Mouse (Mus musculus) left cerebral cortex, adult 9 months (tissue): Measurements from ENCODE around the gene Cpne9.
A peak's percentile ranks its signal among the peaks of the same experiment; 100 is the strongest.

ENCODE experiments used
- DNase-seq, 2 experiments: peaks; one replicate each; pipeline ENCODE4 v3.0.0; 2022; ENCODE audit warnings: low spot score in 2 of 2

Gene Cpne9

GRCm38 (mm10) chr6:113282101-113282802, at the start of gene Cpne9:
Cpne9 (plus strand) TSS chr6:113282307.
- DNase-seq, result peak in 1 of 2 experiments; percentile 41

DNA sequence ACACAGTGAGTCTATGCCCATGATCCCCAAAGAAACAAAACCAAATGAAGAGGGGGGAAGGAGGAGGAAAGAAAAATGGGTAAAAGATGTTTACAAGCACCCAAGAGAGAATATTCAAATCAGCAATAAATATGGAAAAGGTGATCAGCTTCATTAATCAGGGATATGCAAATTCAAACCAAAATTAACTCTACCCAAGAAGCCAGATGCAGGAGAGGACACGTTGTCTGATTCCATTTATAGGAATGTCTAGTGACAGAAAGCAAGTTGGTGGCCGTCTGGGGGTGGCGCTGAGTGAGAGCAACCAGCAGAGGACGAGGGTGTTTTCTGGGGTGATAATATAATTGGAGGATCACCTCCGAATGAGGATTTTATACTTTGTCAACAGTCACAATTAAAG, 47.0 kb upstream of the Cpne9 start:
- no peak for DNase-seq

DNA sequence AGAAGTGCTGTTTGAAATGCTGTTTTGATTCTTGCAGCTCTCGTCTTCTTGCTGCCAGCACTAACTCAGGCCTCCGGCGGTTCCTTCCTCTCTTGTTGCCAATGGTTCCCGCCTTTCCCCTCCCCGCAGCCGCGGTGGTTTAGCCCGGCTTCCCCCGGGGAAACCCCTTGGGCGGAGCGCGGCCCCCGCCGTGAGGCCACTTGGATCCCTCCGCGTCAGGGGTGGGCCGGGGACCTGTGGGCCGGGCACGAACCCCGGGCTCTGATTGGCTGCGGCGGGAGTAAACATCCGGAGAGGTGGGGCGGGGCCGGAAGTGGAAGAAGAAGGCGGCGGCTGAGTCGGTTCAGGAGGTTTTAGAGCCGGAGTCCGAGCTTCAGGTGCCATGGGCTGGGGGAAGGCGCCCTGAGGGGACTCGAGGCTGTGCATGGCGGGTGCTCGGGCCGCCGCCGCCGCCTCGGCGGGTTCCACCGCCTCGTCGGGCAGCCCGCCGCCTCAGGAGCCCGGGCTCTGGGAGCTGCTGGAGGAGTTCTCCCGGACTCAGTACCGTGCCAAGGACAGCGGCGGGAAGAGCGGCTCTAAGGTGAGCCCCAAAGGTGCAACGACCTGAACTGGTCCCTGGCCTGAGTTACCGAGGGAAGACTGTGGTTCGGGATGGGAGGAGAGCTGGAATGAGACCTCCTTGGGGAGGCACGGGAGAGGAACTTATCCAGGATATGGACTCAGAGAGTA, 44.4 kb upstream of the Cpne9 start, which contains the start of gene Mtmr14:
Gene Mtmr14, plus strand, starts transcription at position 302 of the 729 bp plus-strand sequence.
- peak; percentile 92 to 99 for DNase-seq

DNA sequence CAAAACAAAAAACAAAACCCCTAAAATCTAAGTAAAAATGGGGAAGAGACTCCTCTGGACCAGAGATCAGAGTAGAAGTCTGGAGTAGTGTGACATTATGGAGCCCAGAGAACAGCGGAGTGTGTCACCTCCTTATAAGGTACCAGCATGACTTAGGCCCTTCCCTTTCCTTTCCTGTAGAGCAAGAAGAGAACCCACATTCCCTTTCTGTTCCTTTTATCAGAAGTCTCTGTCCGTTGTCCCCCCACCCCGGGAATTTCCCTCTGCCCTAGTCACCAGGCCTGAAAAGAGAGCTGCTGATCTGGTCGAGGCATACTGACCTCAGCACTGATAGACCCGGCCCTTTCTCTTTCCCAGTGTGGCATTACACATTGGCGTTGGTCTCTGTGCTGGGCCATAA, 43.7 kb upstream of the Cpne9 start:
- no peak for DNase-seq

- no peak for DNase-seq
These were observed 39.4 kb upstream of the Cpne9 start for GRCm38 (mm10) chr6:113242753-113243152.

DNA sequence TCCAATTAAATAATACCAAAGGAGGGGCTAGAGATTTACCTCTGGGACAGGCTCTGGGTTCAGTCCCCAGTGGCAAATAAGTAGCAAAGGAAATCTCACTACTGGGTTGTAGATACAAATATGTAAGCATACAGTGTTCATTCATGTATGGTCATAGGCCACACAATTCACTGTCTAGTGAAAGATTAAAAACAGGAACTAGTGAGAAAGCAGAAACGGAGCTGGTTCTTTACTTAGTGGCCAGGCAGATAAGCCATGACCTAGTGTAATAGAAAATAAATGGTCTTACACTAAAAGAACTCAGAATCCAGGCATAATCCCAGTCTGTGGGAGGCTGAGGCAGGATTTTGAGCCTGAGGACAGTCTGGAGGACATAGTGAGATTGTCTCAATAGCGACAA, 36.5 kb upstream of the Cpne9 start:
- DNase-seq, result no peak

GRCm38 (mm10) chr6:113250786-113251185, 31.3 kb upstream of the Cpne9 start:
- DNase-seq, result no peak

DNA sequence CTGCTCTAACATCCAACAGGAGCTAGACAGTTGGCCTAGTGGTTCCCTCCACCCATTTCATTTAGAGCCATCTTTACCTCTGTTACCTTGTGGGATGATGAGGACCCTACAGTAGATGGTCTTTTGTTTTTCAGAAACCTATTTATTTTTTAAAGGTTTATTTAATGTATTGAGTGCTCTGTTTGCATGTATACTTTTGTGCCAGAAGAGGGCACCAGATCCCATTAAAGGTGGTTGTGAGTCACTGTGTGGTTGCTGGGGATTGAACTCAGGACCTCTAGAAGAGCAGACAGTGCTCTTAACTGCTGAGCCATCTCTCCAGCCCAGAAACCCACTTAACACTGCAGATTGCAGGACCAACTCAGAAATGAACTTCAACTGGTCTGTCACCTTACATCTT, 30.2 kb upstream of the Cpne9 start:
- no peak for DNase-seq

DNA sequence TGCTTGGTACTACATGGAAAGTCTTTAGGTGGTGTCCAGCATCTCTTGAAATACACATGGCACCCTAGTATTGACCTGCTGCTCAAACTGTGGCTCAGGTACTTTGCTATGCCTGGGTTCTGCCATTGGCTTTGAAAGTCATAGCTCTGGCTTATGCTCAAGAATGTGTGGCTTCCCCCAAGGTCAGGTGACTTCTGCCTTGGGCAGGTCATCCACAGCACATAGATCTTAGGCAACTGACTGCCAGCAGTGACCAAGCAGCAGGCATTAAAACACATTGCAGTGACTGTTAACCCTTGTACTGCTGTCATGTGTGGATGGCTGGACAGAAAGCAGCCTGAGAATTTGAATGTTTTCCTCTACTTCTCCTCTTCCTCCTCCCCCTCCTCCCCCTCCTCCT, 27.2 kb upstream of the Cpne9 start:
- no peak for DNase-seq

- DNase-seq, result no peak
These were observed 20.8 kb upstream of the Cpne9 start for GRCm38 (mm10) chr6:113261174-113261858.

- DNase-seq, result no peak
These were observed 18.6 kb upstream of the Cpne9 start for GRCm38 (mm10) chr6:113263531-113263930.

DNA sequence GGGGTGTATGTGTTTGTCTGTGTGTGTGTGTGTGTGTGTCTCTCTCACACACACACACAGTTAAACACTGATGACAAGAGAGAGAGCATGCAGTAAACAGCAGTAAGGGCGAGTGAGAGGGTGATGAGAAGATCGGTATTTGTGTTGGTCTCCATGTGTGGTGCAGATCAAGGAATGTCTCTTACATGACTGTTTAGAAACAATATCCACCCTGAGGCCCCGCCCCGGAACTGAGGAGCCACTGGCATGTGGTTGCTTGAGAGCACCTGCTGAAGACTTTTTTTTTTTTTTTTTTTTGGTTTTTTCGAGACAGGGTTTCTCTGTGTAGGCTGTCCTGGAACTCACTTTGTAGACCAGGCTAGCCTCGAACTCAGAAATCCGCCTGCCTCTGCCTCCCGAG, 17.7 kb upstream of the Cpne9 start:
- DNase-seq, result no peak

GRCm38 (mm10) chr6:113266996-113267655, 15.0 kb upstream of the Cpne9 start:
- no peak for DNase-seq

DNA sequence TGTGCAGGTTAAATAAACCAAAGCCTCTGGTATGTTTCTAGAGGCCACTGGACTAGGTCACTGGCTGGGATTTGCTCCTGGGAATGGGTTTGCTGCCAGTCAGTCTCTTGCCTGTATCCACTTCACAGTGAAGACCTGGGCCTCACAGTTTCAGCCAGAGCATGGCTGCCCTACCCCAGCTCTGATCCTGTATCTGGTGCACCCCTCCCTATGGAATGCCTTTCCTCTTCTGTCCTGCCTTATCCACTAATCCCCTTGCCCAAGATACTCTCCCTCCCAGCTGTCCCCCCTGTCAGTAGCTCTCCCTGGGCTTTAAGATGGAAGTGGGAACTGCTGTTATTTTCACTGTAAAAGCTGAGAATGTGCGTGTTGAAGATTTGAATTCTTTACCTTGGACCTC, 14.1 kb upstream of the Cpne9 start:
- no peak for DNase-seq

- DNase-seq, result no peak
These were observed 9.7 kb upstream of the Cpne9 start for GRCm38 (mm10) chr6:113272365-113272764.

DNA sequence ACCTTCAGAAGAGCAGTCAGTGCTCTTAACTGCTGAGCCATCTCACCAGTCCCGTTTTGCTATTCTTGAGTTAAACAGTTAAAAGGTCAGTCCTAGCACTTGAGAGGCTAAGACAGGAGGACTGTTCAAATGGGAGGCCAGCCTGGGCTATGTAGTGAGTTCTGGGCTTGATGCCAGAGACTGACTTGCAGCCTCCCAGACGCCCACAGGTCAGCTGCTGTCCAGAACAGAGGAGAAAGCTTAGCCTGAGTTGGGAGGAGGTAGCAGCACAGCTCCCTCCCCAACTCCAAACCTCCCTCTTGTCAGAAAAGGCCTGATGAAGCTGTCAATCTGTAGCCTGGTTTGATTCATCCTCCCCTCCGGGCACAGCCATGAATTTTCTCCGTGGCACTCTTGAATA, 5.3 kb upstream of the Cpne9 start:
- peak in 1 of 2 experiments; percentile 53 for DNase-seq

DNA sequence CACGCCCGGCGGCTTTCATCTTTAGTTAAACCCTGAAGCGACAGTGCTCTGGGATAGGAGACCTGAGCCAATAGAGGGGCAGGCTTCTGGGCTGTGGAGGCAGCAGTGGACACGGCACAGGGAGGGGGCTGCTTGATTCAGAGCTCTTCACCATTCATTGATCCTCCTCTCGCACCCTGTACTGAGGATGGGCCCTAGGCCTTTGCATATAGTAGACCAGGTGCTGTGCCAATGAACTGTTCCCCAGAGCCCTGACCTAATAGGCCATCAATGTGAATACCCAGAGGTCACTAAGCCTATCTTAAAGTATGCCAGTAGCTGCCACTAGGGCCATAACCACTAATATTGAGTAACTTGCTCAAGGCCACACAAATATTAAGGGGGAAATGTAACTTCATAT, 431 bp upstream of the Cpne9 start:
- DNase-seq, result no peak

DNA sequence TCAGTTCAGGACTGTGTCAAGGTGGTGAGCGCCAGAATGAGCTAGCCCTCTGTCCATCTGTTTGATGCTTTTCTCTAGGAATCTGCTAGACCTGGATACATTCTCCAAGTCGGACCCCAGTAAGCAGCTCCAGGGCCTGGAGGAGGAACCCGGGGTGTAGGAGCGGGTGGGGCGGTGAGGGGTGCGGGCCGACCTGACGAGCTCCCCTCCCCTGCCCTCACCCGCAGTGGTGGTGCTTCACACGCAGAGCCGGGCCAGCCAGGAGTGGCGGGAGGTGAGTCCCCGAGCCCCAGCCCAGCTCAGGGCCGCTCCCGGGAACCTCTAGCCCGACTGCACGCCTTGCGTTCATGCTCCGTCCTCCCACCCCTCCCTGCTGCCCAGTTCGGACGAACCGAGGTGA, 862 bp downstream of the Cpne9 start:
- no peak for DNase-seq

- no peak for DNase-seq
These were observed 1.4 kb downstream of the Cpne9 start for GRCm38 (mm10) chr6:113283500-113283899.

DNA sequence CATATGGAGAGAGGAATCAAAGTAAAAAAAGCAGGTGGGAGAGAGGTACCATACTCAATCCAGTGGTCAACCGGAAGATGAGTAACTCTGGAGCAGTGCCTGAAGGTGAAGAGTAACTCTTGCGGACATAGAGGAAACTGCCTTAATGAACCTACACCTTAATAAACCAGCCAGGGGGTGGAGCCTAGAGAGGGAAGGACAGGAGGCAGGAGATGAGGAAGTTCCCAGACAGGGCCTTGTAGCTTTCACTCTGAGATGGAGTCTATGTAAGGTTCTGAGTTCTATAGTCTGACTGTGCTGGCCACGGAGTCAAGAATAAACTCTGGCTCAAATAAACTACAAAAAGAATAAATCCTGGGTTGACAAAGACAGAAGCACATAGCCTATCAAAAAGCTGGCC, 2.8 kb downstream of the Cpne9 start:
- DNase-seq, result no peak

GRCm38 (mm10) chr6:113286316-113286715, 4.2 kb downstream of the Cpne9 start:
- no peak for DNase-seq

GRCm38 (mm10) chr6:113287236-113287635, 5.1 kb downstream of the Cpne9 start:
- DNase-seq, result peak; percentile 69
